Mouse (Mus musculus): ENCODE data around the gene Glis2. TPM values are rescaled to one million over a fixed set of nuclear protein-coding genes. Genes with fewer than 3 reads are reported as not detected.

Gene Glis2
- polyA plus RNA-seq, 1 experiment from 2014 or later = 12.3 TPM

- no peak for ATAC-seq (replicated peaks; ENCODE audit: extremely low read depth, insufficient read depth, low FRiP score)
- Histone ChIP-seq H3K9ac (ENCODE audit: low read length) (no peak overlapping the region), H3K4me3 (ENCODE audit: low read length) (no peak overlapping the region), H3K27ac (ENCODE audit: low read length) (peak overlapping the region; percentile 47), H3K27me3 (ENCODE audit: control insufficient read depth, insufficient read depth, low read length) (no peaks in the 10 kb centered on the region), H3K9me3 (replicated peaks; ENCODE audit: control insufficient read depth, low read length) (no peaks in the 10 kb centered on the region), H3K4me1 (ENCODE audit: control insufficient read depth, insufficient read depth, low read length) (peaks cover 57% of the 10 kb centered on the region), H3K36me3 (ENCODE audit: control insufficient read depth, insufficient read depth) (peaks cover 25% of the 10 kb centered on the region), H3K4me2 (ENCODE audit: low read depth, low read length) (no peak overlapping the region)
- 56% methylated on average over 4 of the region's 4 CpGs for WGBS
Observed at GRCm38 (mm10) chr16:4652707-4653416, 58.3 kb downstream of the Glis2 start.

GRCm38 (mm10) chr16:4654706-4655105 is 60.2 kb downstream of the Glis2 start:
- Histone ChIP-seq H3K9me3 (replicated peaks; ENCODE audit: control insufficient read depth, low read length) (no peaks in the 10 kb centered on the region), H3K9ac (ENCODE audit: low read length) (no peak overlapping the region), H3K4me2 (ENCODE audit: low read depth, low read length) (no peak overlapping the region), H3K4me3 (ENCODE audit: low read length) (no peak overlapping the region), H3K27ac (ENCODE audit: low read length) (peak overlapping the region; percentile 64), H3K27me3 (ENCODE audit: control insufficient read depth, insufficient read depth, low read length) (no peaks in the 10 kb centered on the region), H3K4me1 (ENCODE audit: control insufficient read depth, insufficient read depth, low read length) (peaks cover 64% of the 10 kb centered on the region), H3K36me3 (ENCODE audit: control insufficient read depth, insufficient read depth) (peaks cover 12% of the 10 kb centered on the region)
- whole genome bisulfite sequencing = 74% methylated on average over 10 of the region's 10 CpGs
- ATAC-seq (replicated peaks; ENCODE audit: extremely low read depth, insufficient read depth, low FRiP score) = no peak

DNA sequence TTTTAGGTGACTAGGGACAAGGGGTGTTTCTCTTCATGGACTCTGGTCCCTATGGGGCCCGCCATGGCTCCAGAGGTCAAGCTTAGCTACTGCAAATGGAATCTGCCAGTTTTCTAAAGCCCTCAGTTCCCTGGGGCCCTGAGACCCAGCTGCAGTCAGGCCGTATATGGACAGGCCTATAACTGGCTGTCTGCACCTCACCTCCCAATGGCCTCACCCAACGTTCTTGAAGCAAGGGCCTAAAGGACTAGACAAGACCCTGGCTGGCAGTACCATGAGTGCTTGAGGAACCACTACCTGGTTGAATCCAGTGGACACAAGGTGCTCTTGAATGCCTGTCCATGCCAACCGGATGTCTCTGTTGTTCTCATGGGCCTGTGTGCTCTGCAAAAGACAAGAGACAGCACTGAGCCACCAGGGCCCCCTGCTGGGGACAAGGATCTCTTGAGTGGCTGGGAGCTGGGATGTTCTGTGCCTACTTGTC is 60.8 kb downstream of the Glis2 start:
- Histone ChIP-seq H3K9ac (ENCODE audit: low read length) (peak overlapping the region; percentile 49), H3K36me3 (ENCODE audit: control insufficient read depth, insufficient read depth) (peaks cover 7% of the 10 kb centered on the region), H3K4me1 (ENCODE audit: control insufficient read depth, insufficient read depth, low read length) (peaks cover 64% of the 10 kb centered on the region), H3K4me3 (ENCODE audit: low read length) (no peak overlapping the region), H3K4me2 (ENCODE audit: low read depth, low read length) (no peak overlapping the region), H3K9me3 (replicated peaks; ENCODE audit: control insufficient read depth, low read length) (no peaks in the 10 kb centered on the region), H3K27me3 (ENCODE audit: control insufficient read depth, insufficient read depth, low read length) (no peaks in the 10 kb centered on the region), H3K27ac (ENCODE audit: low read length) (peak overlapping the region; percentile 64)
- ATAC-seq (replicated peaks; ENCODE audit: extremely low read depth, insufficient read depth, low FRiP score) = no peak
- WGBS = 50% methylated on average over 4 of the region's 4 CpGs

DNA sequence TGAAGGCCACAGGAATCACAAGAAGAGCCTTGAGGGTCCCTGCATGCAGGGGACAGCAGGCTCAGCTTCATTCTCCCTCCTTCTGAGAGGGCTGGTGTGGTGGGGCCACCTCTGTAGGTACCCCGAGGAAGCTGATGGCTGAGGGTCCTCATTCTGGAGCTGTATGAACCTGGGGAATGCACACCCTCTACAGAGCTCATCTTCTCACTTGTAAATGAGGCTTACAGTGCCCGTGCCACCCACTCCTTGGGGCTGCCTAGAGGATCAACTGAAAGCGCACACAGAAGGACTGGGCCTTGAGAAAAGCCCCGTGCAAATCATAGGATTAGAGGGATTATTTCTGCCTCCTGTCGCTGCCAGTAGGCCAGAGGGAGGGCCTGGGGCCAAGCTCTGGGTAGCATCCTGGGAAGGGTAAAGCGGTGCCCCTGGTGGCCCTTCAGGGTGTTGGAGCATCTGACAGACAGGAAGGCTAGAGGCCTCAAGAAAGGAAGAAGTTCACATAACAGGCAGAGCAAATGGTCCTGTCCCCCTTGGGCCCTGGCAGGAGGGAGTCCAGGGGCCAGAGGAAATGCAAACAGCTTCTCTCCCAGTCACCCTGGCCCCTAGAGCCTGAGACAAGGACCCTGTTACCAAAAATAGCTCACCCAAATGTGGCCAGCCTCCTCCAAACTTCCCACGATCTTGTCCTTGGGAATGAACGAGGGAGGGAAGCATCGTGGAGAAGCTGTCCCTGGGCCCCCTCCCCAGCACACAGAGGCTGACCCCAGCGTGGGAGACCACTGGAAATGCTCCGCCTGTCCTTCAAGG is 61.5 kb downstream of the Glis2 start:
- Histone ChIP-seq H3K27ac (ENCODE audit: low read length) (peak overlapping the region; percentile 64), H3K9me3 (replicated peaks; ENCODE audit: control insufficient read depth, low read length) (no peaks in the 10 kb centered on the region), H3K27me3 (ENCODE audit: control insufficient read depth, insufficient read depth, low read length) (no peaks in the 10 kb centered on the region), H3K4me3 (ENCODE audit: low read length) (no peak overlapping the region), H3K36me3 (ENCODE audit: control insufficient read depth, insufficient read depth) (peaks cover 6% of the 10 kb centered on the region), H3K9ac (ENCODE audit: low read length) (peak overlapping the region; percentile 49), H3K4me1 (ENCODE audit: control insufficient read depth, insufficient read depth, low read length) (peaks cover 64% of the 10 kb centered on the region), H3K4me2 (ENCODE audit: low read depth, low read length) (peak overlapping the region; percentile 10; the same call in 1 of the 2 replicates)
- ATAC-seq (replicated peaks; ENCODE audit: extremely low read depth, insufficient read depth, low FRiP score) = peak; percentile 31; the same call in 1 of the 2 replicates
- WGBS = 23% methylated on average over 11 of the region's 11 CpGs

DNA sequence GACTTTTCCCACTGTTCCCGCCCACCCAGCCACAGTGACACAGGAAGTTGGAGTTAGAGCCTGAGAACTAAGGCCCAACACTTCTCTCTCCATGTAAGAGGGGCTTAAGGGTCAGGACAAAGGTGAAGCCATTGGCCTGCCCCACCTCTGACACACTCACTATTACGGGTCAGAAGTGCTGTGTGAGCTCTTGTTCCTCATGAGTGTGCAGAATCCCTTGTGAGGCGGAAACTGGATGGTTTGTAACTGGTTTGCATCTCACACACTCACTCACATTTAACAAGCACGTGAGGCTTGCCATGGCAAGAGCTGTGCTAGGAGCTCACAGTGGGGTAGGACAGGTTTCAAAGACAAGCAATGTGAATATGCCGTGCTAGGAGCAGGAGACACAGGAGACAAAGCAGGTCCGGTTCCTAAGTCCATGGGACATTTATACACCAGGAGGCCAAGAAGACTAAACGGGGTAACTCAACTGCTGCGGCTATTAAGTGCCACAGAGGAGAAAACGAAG is 62.1 kb downstream of the Glis2 start:
- Histone ChIP-seq H3K36me3 (ENCODE audit: control insufficient read depth, insufficient read depth) (peaks cover 3% of the 10 kb centered on the region), H3K9ac (ENCODE audit: low read length) (peak overlapping the region; percentile 49), H3K9me3 (replicated peaks; ENCODE audit: control insufficient read depth, low read length) (no peaks in the 10 kb centered on the region), H3K27me3 (ENCODE audit: control insufficient read depth, insufficient read depth, low read length) (no peaks in the 10 kb centered on the region), H3K4me1 (ENCODE audit: control insufficient read depth, insufficient read depth, low read length) (peaks cover 60% of the 10 kb centered on the region), H3K4me2 (ENCODE audit: low read depth, low read length) (no peak overlapping the region), H3K27ac (ENCODE audit: low read length) (peak overlapping the region; percentile 64), H3K4me3 (ENCODE audit: low read length) (no peak overlapping the region)
- ATAC-seq (replicated peaks; ENCODE audit: extremely low read depth, insufficient read depth, low FRiP score) = no peak
- whole genome bisulfite sequencing = 51% methylated on average over 9 of the region's 9 CpGs

DNA sequence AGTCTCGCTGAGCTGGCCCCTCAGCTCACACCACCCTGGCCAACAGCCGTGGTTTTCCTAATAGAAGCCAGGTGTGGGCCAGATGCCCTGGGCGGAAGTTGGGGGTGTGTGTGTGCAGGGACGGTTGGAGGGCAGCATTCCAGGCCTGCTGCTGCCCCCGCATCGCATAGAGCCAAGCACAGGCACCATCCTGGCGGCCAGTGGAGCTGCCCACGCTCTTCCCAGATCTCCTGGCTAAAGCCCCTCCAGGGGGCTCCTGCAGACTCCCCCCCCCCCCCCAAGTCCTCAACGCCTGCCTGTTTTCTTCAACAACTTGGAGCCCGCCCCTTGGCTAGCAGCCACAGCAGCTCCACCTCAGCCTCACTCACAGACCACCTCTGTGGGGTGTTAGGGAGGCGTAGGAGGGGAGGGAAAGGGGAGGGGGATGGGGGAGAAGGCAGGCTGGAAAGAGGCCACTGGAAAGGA is 64.3 kb downstream of the Glis2 start:
- Histone ChIP-seq H3K27me3 (ENCODE audit: control insufficient read depth, insufficient read depth, low read length) (no peaks in the 10 kb centered on the region), H3K9ac (ENCODE audit: low read length) (peak overlapping the region; percentile 49), H3K4me2 (ENCODE audit: low read depth, low read length) (0 out of 2 replicates have a peak overlapping the region, but pooled peaks have one; percentile 14), H3K36me3 (ENCODE audit: control insufficient read depth, insufficient read depth) (peaks cover 2% of the 10 kb centered on the region; the same call in 1 of the 2 replicates), H3K4me3 (ENCODE audit: low read length) (no peak overlapping the region), H3K27ac (ENCODE audit: low read length) (peak overlapping the region; percentile 47), H3K9me3 (replicated peaks; ENCODE audit: control insufficient read depth, low read length) (no peaks in the 10 kb centered on the region), H3K4me1 (ENCODE audit: control insufficient read depth, insufficient read depth, low read length) (peaks cover 47% of the 10 kb centered on the region)
- 25% methylated on average over 11 of the region's 11 CpGs for WGBS
- ATAC-seq (replicated peaks; ENCODE audit: extremely low read depth, insufficient read depth, low FRiP score) = peak; percentile 66

DNA sequence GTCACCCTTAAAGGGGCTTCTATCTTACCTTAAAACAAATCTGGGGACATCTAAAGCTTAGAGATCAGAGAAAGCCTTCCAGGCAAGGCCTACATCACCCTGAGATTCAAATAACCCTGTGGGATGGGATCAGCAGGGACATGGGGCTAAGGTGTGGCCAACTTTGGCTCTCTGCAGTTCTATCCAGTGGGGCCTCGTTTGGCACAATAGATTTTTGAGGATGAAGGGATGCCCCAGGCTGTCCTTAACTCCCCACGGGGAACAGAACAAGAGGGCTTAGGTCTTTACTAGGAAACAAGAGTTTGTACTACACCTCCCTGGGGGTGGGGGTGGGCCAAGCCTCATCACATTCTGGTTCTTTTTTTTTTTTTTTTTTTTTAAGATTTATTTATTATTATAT is 64.8 kb downstream of the Glis2 start:
- Histone ChIP-seq H3K36me3 (ENCODE audit: control insufficient read depth, insufficient read depth) (0 out of 2 replicates have a peak, but pooled peaks cover 2% of the 10 kb centered on the region), H3K9ac (ENCODE audit: low read length) (peak overlapping the region; percentile 49), H3K27ac (ENCODE audit: low read length) (peak overlapping the region; percentile 47), H3K4me1 (ENCODE audit: control insufficient read depth, insufficient read depth, low read length) (peaks cover 44% of the 10 kb centered on the region), H3K4me3 (ENCODE audit: low read length) (no peak overlapping the region), H3K9me3 (replicated peaks; ENCODE audit: control insufficient read depth, low read length) (no peaks in the 10 kb centered on the region), H3K4me2 (ENCODE audit: low read depth, low read length) (no peak overlapping the region), H3K27me3 (ENCODE audit: control insufficient read depth, insufficient read depth, low read length) (no peaks in the 10 kb centered on the region)
- WGBS = 18% methylated on average over 2 of the region's 2 CpGs
- no peak for ATAC-seq (replicated peaks; ENCODE audit: extremely low read depth, insufficient read depth, low FRiP score)

GRCm38 (mm10) chr16:4661605-4662004 is 67.1 kb downstream of the Glis2 start:
- Histone ChIP-seq H3K9me3 (replicated peaks; ENCODE audit: control insufficient read depth, low read length) (no peaks in the 10 kb centered on the region), H3K27ac (ENCODE audit: low read length) (no peak overlapping the region), H3K27me3 (ENCODE audit: control insufficient read depth, insufficient read depth, low read length) (no peaks in the 10 kb centered on the region), H3K4me3 (ENCODE audit: low read length) (no peak overlapping the region), H3K4me2 (ENCODE audit: low read depth, low read length) (no peak overlapping the region), H3K9ac (ENCODE audit: low read length) (no peak overlapping the region), H3K36me3 (ENCODE audit: control insufficient read depth, insufficient read depth) (0 out of 2 replicates have a peak, but pooled peaks cover 6% of the 10 kb centered on the region), H3K4me1 (ENCODE audit: control insufficient read depth, insufficient read depth, low read length) (peaks cover 22% of the 10 kb centered on the region)
- 86% methylated on average over 2 of the region's 2 CpGs for WGBS
- ATAC-seq (replicated peaks; ENCODE audit: extremely low read depth, insufficient read depth, low FRiP score) = no peak

Data from heart, embryonic 16.5 days (tissue).